Mouse (Mus musculus): Measurements from ENCODE around the gene Scaf1. TPM values are rescaled to one million over a fixed set of nuclear protein-coding genes. Genes with fewer than 3 reads are reported as not detected.

Gene Scaf1
- polyA plus RNA-seq, 1 experiment, result 56.7 TPM

- Histone ChIP-seq H3K4me2 (ENCODE audit: low read depth) (no peak overlapping the region), H3K36me3 (ENCODE audit: control insufficient read depth, insufficient read depth) (peaks cover 2% of the 10 kb centered on the region), H3K79me2 (ENCODE audit: control insufficient read depth, insufficient read depth) (no peaks in the 10 kb centered on the region), H3K27me3 (ENCODE audit: control insufficient read depth, insufficient read depth, insufficient read length) (no peaks in the 10 kb centered on the region), H3K4me3 (no peak overlapping the region), H3ac (ENCODE audit: control insufficient read depth, insufficient read length) (no peak overlapping the region)
- TF ChIP-seq E2F4 (IDR thresholded peaks at IDR 0.05; ENCODE audit: insufficient read depth) (no peak), MYOG (IDR thresholded peaks at IDR 0.05; ENCODE audit: control insufficient read depth in 1 of 3, insufficient read depth in 1 of 3, insufficient read length in 2 of 3, low read depth in 2 of 3) (no peak), CEBPB (IDR thresholded peaks at IDR 0.05; ENCODE audit: insufficient read depth, poor library complexity, severe bottlenecking) (no peak)
These were observed 13.8 kb upstream of the Scaf1 start for GRCm38 (mm10) chr7:45029995-45030394.

- Histone ChIP-seq H3K36me3 (ENCODE audit: control insufficient read depth, insufficient read depth) (no peaks in the 10 kb centered on the region), H3K27me3 (ENCODE audit: control insufficient read depth, insufficient read depth, insufficient read length) (no peaks in the 10 kb centered on the region), H3K79me2 (ENCODE audit: control insufficient read depth, insufficient read depth) (no peaks in the 10 kb centered on the region), H3K4me2 (ENCODE audit: low read depth) (no peak overlapping the region), H3ac (ENCODE audit: control insufficient read depth, insufficient read length) (no peak overlapping the region), H3K4me3 (no peak overlapping the region)
- TF ChIP-seq MYOG (IDR thresholded peaks at IDR 0.05; ENCODE audit: control insufficient read depth in 1 of 3, insufficient read depth in 1 of 3, insufficient read length in 2 of 3, low read depth in 2 of 3) (peak in 1 of 3 experiments; percentile 31), MYOD1 (IDR thresholded peaks at IDR 0.05; ENCODE audit: control insufficient read depth in 1 of 3, insufficient read length in 2 of 3, low read depth in 2 of 3) (peak in 1 of 3 experiments; percentile 49), CEBPB (IDR thresholded peaks at IDR 0.05; ENCODE audit: insufficient read depth, poor library complexity, severe bottlenecking) (no peak)
These were observed 12.2 kb upstream of the Scaf1 start for GRCm38 (mm10) chr7:45028351-45028750.

- TF ChIP-seq MAX (IDR thresholded peaks at IDR 0.05; ENCODE audit: low read depth) (no peak), MYOD1 (IDR thresholded peaks at IDR 0.05; ENCODE audit: control insufficient read depth in 1 of 3, insufficient read length in 2 of 3, low read depth in 2 of 3) (no peak), SRF (IDR thresholded peaks at IDR 0.05; ENCODE audit: control insufficient read depth, insufficient read length, low read depth) (no peak), POLR2A (IDR thresholded peaks at IDR 0.05; ENCODE audit: insufficient read length, low read depth) (no peak), CEBPB (IDR thresholded peaks at IDR 0.05; ENCODE audit: insufficient read depth, poor library complexity, severe bottlenecking) (no peak), POLR2AphosphoS2 (IDR thresholded peaks at IDR 0.05; ENCODE audit: insufficient read length, low read depth) (no peak), MYOG (IDR thresholded peaks at IDR 0.05; ENCODE audit: control insufficient read depth in 1 of 3, insufficient read depth in 1 of 3, insufficient read length in 2 of 3, low read depth in 2 of 3) (no peak), TCF3 (IDR thresholded peaks at IDR 0.05; ENCODE audit: insufficient read length, low read depth) (no peak), USF1 (IDR thresholded peaks at IDR 0.05; ENCODE audit: low read depth) (no peak), TCF12 (IDR thresholded peaks at IDR 0.05; ENCODE audit: insufficient read depth, poor library complexity, severe bottlenecking) (no peak), REST (IDR thresholded peaks at IDR 0.05; ENCODE audit: insufficient read depth, insufficient read length) (no peak), E2F4 (IDR thresholded peaks at IDR 0.05; ENCODE audit: insufficient read depth) (no peak)
- no peaks in the 10 kb centered on the region for H3K36me3 ChIP-seq (ENCODE audit: control insufficient read depth, insufficient read depth)
These were observed 11.6 kb upstream of the Scaf1 start for GRCm38 (mm10) chr7:45027761-45028160.

GRCm38 (mm10) chr7:45026256-45026655 is 10.1 kb upstream of the Scaf1 start:
- Histone ChIP-seq H3K79me2 (ENCODE audit: control insufficient read depth, insufficient read depth) (no peaks in the 10 kb centered on the region), H3ac (ENCODE audit: control insufficient read depth, insufficient read length) (no peak overlapping the region), H3K27me3 (ENCODE audit: control insufficient read depth, insufficient read depth, insufficient read length) (no peaks in the 10 kb centered on the region), H3K4me3 (no peak overlapping the region), H3K4me2 (ENCODE audit: low read depth) (no peak overlapping the region), H3K36me3 (ENCODE audit: control insufficient read depth, insufficient read depth) (peaks cover 2% of the 10 kb centered on the region)
- TF ChIP-seq E2F4 (IDR thresholded peaks at IDR 0.05; ENCODE audit: insufficient read depth) (no peak), POLR2A (IDR thresholded peaks at IDR 0.05; ENCODE audit: insufficient read length, low read depth) (no peak), SRF (IDR thresholded peaks at IDR 0.05; ENCODE audit: control insufficient read depth, insufficient read length, low read depth) (no peak), POLR2AphosphoS2 (IDR thresholded peaks at IDR 0.05; ENCODE audit: insufficient read length, low read depth) (no peak), MAX (IDR thresholded peaks at IDR 0.05; ENCODE audit: low read depth) (no peak), USF1 (IDR thresholded peaks at IDR 0.05; ENCODE audit: low read depth) (no peak), TCF3 (IDR thresholded peaks at IDR 0.05; ENCODE audit: insufficient read length, low read depth) (no peak), CEBPB (IDR thresholded peaks at IDR 0.05; ENCODE audit: insufficient read depth, poor library complexity, severe bottlenecking) (no peak), MYOD1 (IDR thresholded peaks at IDR 0.05; ENCODE audit: control insufficient read depth in 1 of 3, insufficient read length in 2 of 3, low read depth in 2 of 3) (no peak), MYOG (IDR thresholded peaks at IDR 0.05; ENCODE audit: control insufficient read depth in 1 of 3, insufficient read depth in 1 of 3, insufficient read length in 2 of 3, low read depth in 2 of 3) (no peak), TCF12 (IDR thresholded peaks at IDR 0.05; ENCODE audit: insufficient read depth, poor library complexity, severe bottlenecking) (no peak), REST (IDR thresholded peaks at IDR 0.05; ENCODE audit: insufficient read depth, insufficient read length) (no peak)

More at GRCm38 (mm10) chr7:45027761-45028160, 11.6 kb upstream of the Scaf1 start:
- Histone ChIP-seq H3K27me3 (ENCODE audit: control insufficient read depth, insufficient read depth, insufficient read length) (no peaks in the 10 kb centered on the region), H3K79me2 (ENCODE audit: control insufficient read depth, insufficient read depth) (no peaks in the 10 kb centered on the region), H3K4me2 (ENCODE audit: low read depth) (no peak overlapping the region), H3ac (ENCODE audit: control insufficient read depth, insufficient read length) (no peak overlapping the region), H3K4me3 (no peak overlapping the region)

GRCm38 (mm10) chr7:45025601-45026220 is 9.5 kb upstream of the Scaf1 start:
- Histone ChIP-seq H3K36me3 (ENCODE audit: control insufficient read depth, insufficient read depth) (peaks cover 5% of the 10 kb centered on the region), H3K4me2 (ENCODE audit: low read depth) (no peak overlapping the region)
- TF ChIP-seq SRF (IDR thresholded peaks at IDR 0.05; ENCODE audit: control insufficient read depth, insufficient read length, low read depth) (no peak), MAX (IDR thresholded peaks at IDR 0.05; ENCODE audit: low read depth) (no peak), POLR2AphosphoS2 (IDR thresholded peaks at IDR 0.05; ENCODE audit: insufficient read length, low read depth) (no peak), TCF3 (IDR thresholded peaks at IDR 0.05; ENCODE audit: insufficient read length, low read depth) (no peak), CEBPB (IDR thresholded peaks at IDR 0.05; ENCODE audit: insufficient read depth, poor library complexity, severe bottlenecking) (no peak), REST (IDR thresholded peaks at IDR 0.05; ENCODE audit: insufficient read depth, insufficient read length) (no peak), MYOD1 (IDR thresholded peaks at IDR 0.05; ENCODE audit: control insufficient read depth in 1 of 3, insufficient read length in 2 of 3, low read depth in 2 of 3) (no peak), TCF12 (IDR thresholded peaks at IDR 0.05; ENCODE audit: insufficient read depth, poor library complexity, severe bottlenecking) (no peak), E2F4 (IDR thresholded peaks at IDR 0.05; ENCODE audit: insufficient read depth) (no peak)

More at GRCm38 (mm10) chr7:45025601-45026220, 9.5 kb upstream of the Scaf1 start:
- Histone ChIP-seq H3K27me3 (ENCODE audit: control insufficient read depth, insufficient read depth, insufficient read length) (no peaks in the 10 kb centered on the region), H3K4me3 (no peak overlapping the region), H3ac (ENCODE audit: control insufficient read depth, insufficient read length) (no peak overlapping the region), H3K79me2 (ENCODE audit: control insufficient read depth, insufficient read depth) (no peaks in the 10 kb centered on the region)

Data from myocyte (in vitro differentiated cells).